Comparison of ENCODE assay signal across 8 mouse cellular contexts in the genomic region with DNA sequence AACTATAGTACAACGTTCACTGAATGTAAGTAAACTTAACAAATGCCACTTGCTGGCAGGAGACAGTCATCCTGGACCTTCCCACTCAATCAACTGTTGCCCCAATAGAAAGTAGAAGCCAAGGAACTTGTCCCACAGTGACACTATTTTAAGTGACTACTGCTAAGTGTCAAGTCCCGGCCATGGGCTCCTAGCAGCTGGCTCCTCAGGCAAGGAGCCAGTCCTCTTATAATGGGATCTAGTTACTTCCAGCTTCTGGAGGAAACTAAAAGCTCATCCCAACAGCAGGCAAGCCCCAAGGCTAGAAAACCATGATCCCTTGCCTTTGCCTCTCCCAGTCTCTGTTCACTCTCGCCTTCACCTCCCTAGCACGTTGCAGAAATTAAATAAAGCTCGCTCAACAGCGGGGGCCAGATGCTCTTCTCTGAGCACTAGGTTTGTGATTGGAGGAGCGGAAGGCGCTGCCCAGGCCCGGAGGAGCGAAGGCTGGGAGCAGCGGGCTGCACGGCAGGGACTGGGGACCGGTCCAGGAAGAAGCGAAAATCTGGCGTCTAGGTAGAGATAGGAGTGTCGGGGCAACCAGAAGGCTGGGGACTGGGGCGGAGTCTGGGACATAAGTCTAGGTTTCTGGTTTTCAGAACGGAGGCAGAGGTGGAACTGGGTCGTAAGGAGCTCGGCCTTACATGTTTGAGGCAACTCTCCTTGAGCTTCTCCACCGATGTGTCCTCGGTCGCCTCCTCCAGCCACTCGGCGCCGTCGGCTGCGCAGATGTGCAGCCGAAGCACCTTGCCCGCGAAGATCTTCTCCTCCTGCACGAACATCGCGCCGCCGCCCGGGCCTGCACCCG. TPM values are rescaled to one million over a fixed set of nuclear protein-coding genes. Genes with fewer than 3 reads are reported as not detected.
DNase-seq lines count a peak whose midpoint lies in the region; ATAC-seq lines count a peak whose summit lies in the region.

No protein-coding gene starts in this region.

- H3K4me3 ChIP-seq in kidney, embryonic 16.5 days (ENCODE audit: low read length) = peak overlapping the region; percentile 73
- H3K4me3 ChIP-seq in midbrain, embryonic 15.5 days = peak overlapping the region; percentile 81

- H3K4me1 ChIP-seq in kidney, embryonic 16.5 days (ENCODE audit: insufficient read depth, low read length) = peaks cover 13% of the 10 kb centered on the region
- H3K4me1 ChIP-seq in midbrain, embryonic 15.5 days = peaks cover 33% of the 10 kb centered on the region

- peak overlapping the region; percentile 90 for H3K27ac ChIP-seq in kidney, embryonic 16.5 days (ENCODE audit: low read length)
- H3K27ac ChIP-seq in midbrain, embryonic 15.5 days = peak overlapping the region; percentile 84

- peak; percentile 10 for DNase-seq in A20 (ENCODE audit: low read depth, low spot score)
- DNase-seq in NIH3T3 (ENCODE audit: low read depth) = peak; percentile 61
- DNase-seq in embryo, embryonic 10.5 days (ENCODE audit: low spot score) = peak; percentile 56
- DNase-seq in gastrocnemius, postnatal 14 days = peak; percentile 53
- peak; percentile 71 for DNase-seq in liver
- DNase-seq in telencephalon, adult 2 months (ENCODE audit: low read depth, low spot score) = peak; percentile 40

- peak overlapping the region; percentile 71 for H3K9ac ChIP-seq in kidney, embryonic 16.5 days (replicated peaks; ENCODE audit: low read length)
- H3K9ac ChIP-seq in midbrain, embryonic 15.5 days = peak overlapping the region; percentile 80

- no peaks in the 10 kb centered on the region for H3K9me3 ChIP-seq in kidney, embryonic 16.5 days (ENCODE audit: low read length)
- H3K9me3 ChIP-seq in midbrain, embryonic 15.5 days = no peaks in the 10 kb centered on the region

- no peaks in the 10 kb centered on the region for H3K27me3 ChIP-seq in kidney, embryonic 16.5 days (ENCODE audit: insufficient read depth, low read length)
- no peaks in the 10 kb centered on the region for H3K27me3 ChIP-seq in midbrain, embryonic 15.5 days (replicated peaks)

- intact Hi-C loops in gastrocnemius, postnatal 14 days (cut with DNase I; ENCODE audit: low total_unique reads) = no loop called here

- ATAC-seq in kidney, embryonic 16.5 days (ENCODE audit: low FRiP score, low TSS enrichment) = peak; percentile 47
- peak; percentile 30 for ATAC-seq in midbrain, embryonic 15.5 days (replicated peaks)

- H3K36me3 ChIP-seq in kidney, embryonic 16.5 days (ENCODE audit: insufficient read depth, low read length) = no peaks in the 10 kb centered on the region
- peaks cover 2% of the 10 kb centered on the region; the same call in 1 of the 2 replicates for H3K36me3 ChIP-seq in midbrain, embryonic 15.5 days (replicated peaks)

- 2% methylated on average over 38 of the region's 38 CpGs for WGBS in kidney, embryonic 16.5 days
- 2% methylated on average over 37 of the region's 38 CpGs for WGBS in midbrain, embryonic 15.5 days

- peak overlapping the region; percentile 88 for H3K4me2 ChIP-seq in kidney, embryonic 16.5 days (replicated peaks; ENCODE audit: low read depth, low read length)
- peak overlapping the region; percentile 92 for H3K4me2 ChIP-seq in midbrain, embryonic 15.5 days

RNA-seq across cellular contexts. Expression of gene Ubac1, which starts 0.6 kb away (rescaled TPM):
- 100 to 1,000 TPM; 187 to 194 TPM for total RNA-seq in gastrocnemius, postnatal 14 days (2021)
- polyA plus RNA-seq in kidney, embryonic 16.5 days (2015; fragmentation: Nextera tagmentation; extraction: Ambion mirVana) = 83.6 and 88.5 TPM in 2 replicates
- polyA plus RNA-seq in midbrain, embryonic 15.5 days (2015; fragmentation: Nextera tagmentation; extraction: Ambion mirVana) = 132 and 139 TPM in 2 replicates

RNA-seq across cellular contexts. Expression of gene Camsap1, which starts 37.9 kb away (rescaled TPM):
- 10 to 100 TPM; 24.9 to 27.4 TPM for total RNA-seq in gastrocnemius, postnatal 14 days (2021)
- polyA plus RNA-seq in kidney, embryonic 16.5 days (2015; fragmentation: Nextera tagmentation; extraction: Ambion mirVana) = 9.2 and 10.2 TPM in 2 replicates
- polyA plus RNA-seq in midbrain, embryonic 15.5 days (2015; fragmentation: Nextera tagmentation; extraction: Ambion mirVana) = 88.1 and 99.8 TPM in 2 replicates

Comparison
In these comparisons a context has a peak if more than half of its experiments do, and no peak if none do; other contexts are left out.
1. Peak in every context shown above with its lines: DNase-seq, ATAC-seq, H3K4me3 ChIP-seq and H3K27ac ChIP-seq.
2. DNase-seq: peak in every context shown above with its lines; median percentile 71 in liver; 61 in NIH3T3; 56 in embryo, embryonic 10.5 days; 53 in gastrocnemius, postnatal 14 days; 40 in telencephalon, adult 2 months; 10 in A20.